In genomic region chr2:12874232-12874631, GRCm38 (mm10) we compare ENCODE assay signal across 1 mouse cellular context.
TF ChIP-seq lines count a peak whose summit lies in the region.

No protein-coding gene starts in this region.

TF ChIP-seq in CH12.LX, 34 proteins besides CTCF, POLR2A, EP300 and RAD21 (continued from another document):
- TF ChIP-seq ELF1 (IDR thresholded peaks at IDR 0.05; ENCODE audit: low read depth, low read length) (no peak), SIN3A (IDR thresholded peaks at IDR 0.05; ENCODE audit: low read length) (no peak), IRF4 (IDR thresholded peaks at IDR 0.05; ENCODE audit: low read depth, low read length) (no peak)
